Mouse (Mus musculus) forebrain, embryonic 14.5 days (tissue): Measurements from ENCODE around the gene Guca1a. TPM values are rescaled to one million over a fixed set of nuclear protein-coding genes. Genes with fewer than 3 reads are reported as not detected.
A peak's percentile ranks its signal among the peaks of the same experiment; 100 is the strongest.

ENCODE experiments used
- ATAC-seq: fragments of 200-750 bp; cut with Nextera tagmentation; 2 replicates; pipeline ENCODE4 v1.8.0; 2017; ENCODE audit warnings: mild to moderate bottlenecking, moderate library complexity
- DNase-seq: peaks from one replicate; pipeline ENCODE4 v3.0.0-alpha.2; 2015; ENCODE audit warnings: low spot score
- H3K27ac ChIP-seq: fragments of 300-500 bp; sonication (generic); 2 replicates; pipeline ENCODE4 v1.5.1; 2014; ENCODE audit warnings: low read depth, mild to moderate bottlenecking, control low read depth, low read length, moderate library complexity
- H3K27me3 ChIP-seq: fragments of 300-500 bp; sonication (generic); replicated peaks from 2 replicates; pipeline ENCODE4 v1.6.1; 2014; ENCODE audit warnings: low read length, control low read depth, mixed read lengths; ENCODE audit not compliant: control insufficient read depth, insufficient read depth
- H3K36me3 ChIP-seq: fragments of 300-500 bp; sonication (generic); 2 replicates; pipeline ENCODE4 v1.6.1; 2014; ENCODE audit warnings: low read length, control low read depth; ENCODE audit not compliant: control insufficient read depth, insufficient read depth
- H3K4me1 ChIP-seq: fragments of 300-500 bp; sonication (generic); 2 replicates; pipeline ENCODE4 v1.6.1; 2014; ENCODE audit warnings: antibody characterized with exemption, low read length, control low read depth; ENCODE audit not compliant: control insufficient read depth, insufficient read depth
- H3K4me2 ChIP-seq: fragments of 300-500 bp; sonication (generic); 2 replicates; pipeline ENCODE4 v1.6.1; 2014; ENCODE audit warnings: mild to moderate bottlenecking, control low read depth, low read length
- H3K4me3 ChIP-seq: fragments of 300-500 bp; sonication (generic); 2 replicates; pipeline ENCODE4 v1.5.1; 2014; ENCODE audit warnings: low read depth, low read length, control low read depth
- H3K9ac ChIP-seq: fragments of 300-500 bp; sonication (generic); 2 replicates; pipeline ENCODE4 v1.6.1; 2014; ENCODE audit warnings: mild to moderate bottlenecking, low read length, control low read depth, moderate library complexity
- H3K9me3 ChIP-seq: fragments of 300-500 bp; sonication (generic); replicated peaks from 2 replicates; pipeline ENCODE4 v1.6.1; 2016; ENCODE audit warnings: low read length, control low read depth, mixed read lengths; ENCODE audit not compliant: control insufficient read depth
- WGBS: fragments of 180-500 bp; shearing (Covaris S2); extraction: QIAGEN DNeasy Blood & Tissue Kit; methylation state at CpG from one replicate; pipeline ENCODE4 v1.1.7; 2014; 5-methylcytosine and 5-hydroxymethylcytosine counted together
- polyA plus RNA-seq: library from polyadenylated mRNA; unstranded; fragments of >200 nt; fragmentation: Nextera tagmentation; extraction: Ambion mirVana; gene quantifications from 2 replicates; pipeline ENCODE4 v1.2.1, GENCODE M21; 2014

Guca1a gene
- polyA plus RNA-seq, 1 experiment from 2014 or later: 0.47 TPM

DNA sequence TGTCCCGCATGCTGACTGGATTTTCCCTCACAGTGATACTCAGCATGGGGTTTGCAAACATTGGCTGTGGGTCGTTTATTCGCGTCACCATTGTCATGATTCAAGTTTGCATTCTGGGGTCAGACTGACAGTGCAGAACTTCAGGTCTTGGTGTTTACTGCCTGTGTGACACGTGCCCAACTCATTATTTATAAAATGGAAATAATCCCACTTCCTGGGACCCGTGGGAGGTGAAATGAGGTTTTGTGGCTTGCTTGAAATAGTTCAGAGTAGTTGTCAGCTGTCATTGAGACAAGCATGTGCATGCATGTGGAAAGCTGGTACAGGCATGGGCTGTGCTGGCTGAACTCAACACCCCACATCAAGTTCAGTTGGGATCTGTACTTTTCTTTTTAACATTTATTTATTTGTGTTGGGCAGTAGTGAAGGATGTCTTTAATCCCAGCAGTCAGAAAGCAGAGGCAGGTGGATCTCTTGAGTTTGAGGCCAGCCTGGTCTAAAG, 23.6 kb downstream of the Guca1a start:
- WGBS: 87% methylated on average over 6 of the region's 6 CpGs
- no peak overlapping the region for H3K4me2 ChIP-seq
- H3K27me3 ChIP-seq: no peaks in the 10 kb centered on the region
- H3K9ac ChIP-seq: no peak overlapping the region
- no peak for ATAC-seq
- no peak overlapping the region for H3K27ac ChIP-seq
- peaks cover 80% of the 10 kb centered on the region for H3K36me3 ChIP-seq
- H3K9me3 ChIP-seq: no peaks in the 10 kb centered on the region
- DNase-seq: no peak
- no peaks in the 10 kb centered on the region for H3K4me1 ChIP-seq
- no peak overlapping the region for H3K4me3 ChIP-seq

DNA sequence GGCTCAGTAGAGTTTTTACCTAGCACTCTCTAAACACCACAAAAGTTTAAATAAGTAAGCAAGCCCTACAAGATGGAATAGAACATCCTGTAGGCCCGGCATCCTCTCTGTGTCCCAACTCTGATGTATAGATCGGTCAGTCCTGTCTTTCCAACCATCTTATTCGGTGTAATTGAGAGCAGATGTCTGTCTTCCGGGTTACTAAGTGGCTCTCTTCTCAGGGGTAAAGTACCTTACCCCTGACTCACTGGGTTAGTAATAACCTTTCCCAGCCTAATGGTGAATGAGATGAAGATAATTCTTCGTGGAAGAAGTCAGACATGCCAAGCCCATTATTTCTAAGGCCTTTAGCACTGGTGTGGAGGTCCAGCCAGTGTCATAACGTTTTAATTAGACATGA, 26.4 kb downstream of the Guca1a start:
- no peak overlapping the region for H3K27ac ChIP-seq
- H3K4me1 ChIP-seq: 0 out of 2 replicates have a peak, but pooled peaks cover 6% of the 10 kb centered on the region
- DNase-seq: no peak
- ATAC-seq: no peak
- H3K36me3 ChIP-seq: peaks cover 62% of the 10 kb centered on the region
- no peak overlapping the region for H3K9ac ChIP-seq
- H3K27me3 ChIP-seq: no peaks in the 10 kb centered on the region
- H3K9me3 ChIP-seq: no peaks in the 10 kb centered on the region
- H3K4me3 ChIP-seq: no peak overlapping the region
- H3K4me2 ChIP-seq: no peak overlapping the region
- WGBS: 89% methylated on average over 6 of the region's 6 CpGs

- Histone ChIP-seq H3K27ac (no peak overlapping the region), H3K9me3 (no peaks in the 10 kb centered on the region), H3K27me3 (no peaks in the 10 kb centered on the region; the same call in 1 of the 2 replicates), H3K4me2 (no peak overlapping the region), H3K9ac (no peak overlapping the region), H3K36me3 (peaks cover 38% of the 10 kb centered on the region), H3K4me3 (no peak overlapping the region), H3K4me1 (0 out of 2 replicates have a peak, but pooled peaks cover 6% of the 10 kb centered on the region)
- ATAC-seq: peak; percentile 60; the same call in 1 of the 2 replicates
- 9% methylated on average over 4 of the region's 4 CpGs for WGBS
- DNase-seq: peak; percentile 80
Observed at GRCm38 (mm10) chr17:47371451-47371850, 28.9 kb downstream of the Guca1a start.

- peak overlapping the region; percentile 84 for H3K4me2 ChIP-seq
- WGBS: 2% methylated on average over 20 of the region's 20 CpGs
- 0 out of 2 replicates have a peak, but pooled peaks cover 6% of the 10 kb centered on the region for H3K4me1 ChIP-seq
- DNase-seq (no peak), ATAC-seq (peak; percentile 73)
- H3K9ac ChIP-seq: peak overlapping the region; percentile 52
- H3K9me3 ChIP-seq: no peaks in the 10 kb centered on the region
- H3K27ac ChIP-seq: peak overlapping the region; percentile 52; the same call in 1 of the 2 replicates
- H3K4me3 ChIP-seq: peak overlapping the region; percentile 54
- peaks cover 16% of the 10 kb centered on the region for H3K36me3 ChIP-seq
- peaks cover 3% of the 10 kb centered on the region; the same call in 1 of the 2 replicates for H3K27me3 ChIP-seq
Observed at GRCm38 (mm10) chr17:47369087-47369443, 31.3 kb downstream of the Guca1a start.

GRCm38 (mm10) chr17:47368401-47369086, 31.8 kb downstream of the Guca1a start, which contains the start of gene Mrps10:
Mrps10 (plus strand) TSS chr17:47368887.
- H3K27me3 ChIP-seq: peaks cover 3% of the 10 kb centered on the region; the same call in 1 of the 2 replicates

DNA sequence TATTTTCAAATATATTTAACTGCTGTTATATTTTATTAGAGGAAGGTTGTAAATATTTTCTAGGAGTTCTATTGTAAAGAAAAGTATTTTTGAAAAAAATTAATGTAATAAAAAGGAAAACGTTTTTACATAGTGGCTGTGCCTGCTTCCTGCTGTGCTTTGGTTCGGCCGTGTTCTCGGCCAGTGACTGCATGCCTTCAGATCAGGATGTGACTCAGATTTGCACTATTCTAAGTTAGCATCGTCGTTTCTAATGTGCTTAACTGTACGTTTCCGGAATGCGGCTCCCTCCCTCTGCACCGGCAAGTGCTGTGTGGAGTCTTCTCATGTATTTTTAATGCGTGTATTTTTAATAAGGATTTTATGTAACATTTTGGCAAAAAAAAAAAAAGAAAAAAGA, 39.0 kb downstream of the Guca1a start:
- H3K4me2 ChIP-seq: no peak overlapping the region
- 83% methylated on average over 11 of the region's 11 CpGs for WGBS
- H3K9me3 ChIP-seq: no peaks in the 10 kb centered on the region
- H3K27me3 ChIP-seq: peaks cover 3% of the 10 kb centered on the region; the same call in 1 of the 2 replicates
- DNase-seq (no peak), ATAC-seq (no peak)
- H3K4me3 ChIP-seq: no peak overlapping the region
- H3K4me1 ChIP-seq: no peaks in the 10 kb centered on the region
- H3K27ac ChIP-seq: no peak overlapping the region
- H3K9ac ChIP-seq: no peak overlapping the region
- H3K36me3 ChIP-seq: peaks cover 37% of the 10 kb centered on the region

More at GRCm38 (mm10) chr17:47368401-47369086, 31.8 kb downstream of the Guca1a start, which contains the start of gene Mrps10:
- H3K9me3 ChIP-seq: no peaks in the 10 kb centered on the region
- H3K9ac ChIP-seq: peak within 1 kb of the TSS; percentile 52
- ATAC-seq: peak; percentile 96
- peak within 1 kb of the TSS; percentile 84 for H3K4me2 ChIP-seq
- peaks cover 12% of the 10 kb centered on the region for H3K36me3 ChIP-seq
- 0 out of 2 replicates have a peak, but pooled peaks cover 6% of the 10 kb centered on the region for H3K4me1 ChIP-seq
- peak within 1 kb of the TSS; percentile 54 for H3K4me3 ChIP-seq
- WGBS: 3% methylated on average over 35 of the region's 35 CpGs
- peak within 1 kb of the TSS; percentile 52; the same call in 1 of the 2 replicates for H3K27ac ChIP-seq
- peak; percentile 97 for DNase-seq

- Histone ChIP-seq H3K4me1 (no peaks in the 10 kb centered on the region), H3K36me3 (peaks cover 50% of the 10 kb centered on the region), H3K27me3 (no peaks in the 10 kb centered on the region), H3K9ac (no peak overlapping the region), H3K4me3 (no peak overlapping the region), H3K4me2 (no peak overlapping the region), H3K9me3 (no peaks in the 10 kb centered on the region), H3K27ac (no peak overlapping the region)
- 29% methylated on average over 6 of the region's 6 CpGs for WGBS
- DNase-seq: peak; percentile 38
- no peak for ATAC-seq
Observed at GRCm38 (mm10) chr17:47359964-47360363, 40.4 kb downstream of the Guca1a start.

- no peak for DNase-seq
- WGBS: 88% methylated on average over 3 of the region's 3 CpGs
- ATAC-seq: no peak
Observed at GRCm38 (mm10) chr17:47349721-47350319, 50.6 kb downstream of the Guca1a start.

More at GRCm38 (mm10) chr17:47349721-47350319, 50.6 kb downstream of the Guca1a start:
- H3K9ac ChIP-seq: no peak overlapping the region
- H3K4me1 ChIP-seq: no peaks in the 10 kb centered on the region
- H3K27ac ChIP-seq: no peak overlapping the region
- no peak overlapping the region for H3K4me3 ChIP-seq
- H3K4me2 ChIP-seq: no peak overlapping the region
- H3K27me3 ChIP-seq: no peaks in the 10 kb centered on the region
- H3K9me3 ChIP-seq: peaks cover 23% of the 10 kb centered on the region; the same call in 1 of the 2 replicates
- H3K36me3 ChIP-seq: peaks cover 93% of the 10 kb centered on the region
